Mouse (Mus musculus) layer of hippocampus, postnatal 25 days (tissue): ENCODE results near the gene Cluh. TPM values are rescaled to one million over a fixed set of nuclear protein-coding genes. Genes with fewer than 3 reads are reported as not detected.

Experiments used
- DNase-seq, 2 experiments: peaks; one replicate each; pipeline ENCODE4 v3.0.0; 2022; ENCODE audit warnings: mixed read lengths in 2 of 2, low spot score in 1 of 2; ENCODE audit errors: extremely low spot score in 1 of 2
- total RNA-seq, 2 experiments: library from RNA; stranded (reverse); gene quantifications; 2 replicates each; pipeline ENCODE4 v1.2.3; 2021

The Cluh gene
- total RNA-seq, 2 experiments from 2014 or later, result 68.2 to 77.3 TPM

DNA sequence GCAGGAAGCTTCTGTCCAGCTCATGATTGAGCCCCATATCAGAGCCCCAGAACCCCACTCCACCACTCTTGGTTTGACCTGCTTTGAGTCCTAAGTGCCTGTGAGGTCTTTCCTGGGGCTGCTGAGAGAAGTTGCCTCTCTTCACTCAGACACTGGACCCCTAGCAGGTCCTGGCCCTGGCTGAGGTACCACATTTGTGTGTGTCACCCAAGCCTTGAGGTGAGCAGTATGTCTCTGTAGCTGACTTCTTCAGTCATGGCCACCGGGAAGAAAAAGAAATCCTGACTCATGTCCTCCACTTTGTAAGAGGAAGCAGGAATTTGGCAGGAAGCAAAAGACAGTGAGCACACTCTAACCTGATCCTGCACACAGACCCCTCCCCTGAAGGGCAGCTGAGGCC is 9.7 kb upstream of the Cluh start:
- DNase-seq, result no peak

GRCm38 (mm10) chr11:74647966-74648365 is 1.3 kb upstream of the Cluh start:
- DNase-seq, result no peak

DNA sequence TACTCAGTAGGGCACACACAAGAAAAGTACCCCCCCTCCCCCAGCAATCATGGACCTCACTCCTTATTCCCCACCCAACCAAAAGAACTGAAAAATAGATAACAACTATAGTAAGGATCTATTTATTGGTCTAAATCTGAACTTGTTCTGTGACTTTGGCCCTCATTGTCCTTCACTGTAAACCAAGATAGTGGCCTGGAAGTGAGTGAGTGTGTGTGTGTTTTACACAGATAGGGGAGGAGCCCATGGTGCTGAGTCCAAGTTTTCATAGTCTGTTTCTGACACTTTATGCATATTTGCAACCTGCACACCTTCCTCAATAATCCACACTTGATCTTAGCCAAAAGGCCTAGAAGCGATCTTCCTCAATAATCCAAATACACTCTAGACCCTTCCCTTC is 619 bp upstream of the Cluh start:
- no peak for DNase-seq

GRCm38 (mm10) chr11:74649647-74650551 is 604 bp downstream of the Cluh start:
- DNase-seq, result no peak

DNA sequence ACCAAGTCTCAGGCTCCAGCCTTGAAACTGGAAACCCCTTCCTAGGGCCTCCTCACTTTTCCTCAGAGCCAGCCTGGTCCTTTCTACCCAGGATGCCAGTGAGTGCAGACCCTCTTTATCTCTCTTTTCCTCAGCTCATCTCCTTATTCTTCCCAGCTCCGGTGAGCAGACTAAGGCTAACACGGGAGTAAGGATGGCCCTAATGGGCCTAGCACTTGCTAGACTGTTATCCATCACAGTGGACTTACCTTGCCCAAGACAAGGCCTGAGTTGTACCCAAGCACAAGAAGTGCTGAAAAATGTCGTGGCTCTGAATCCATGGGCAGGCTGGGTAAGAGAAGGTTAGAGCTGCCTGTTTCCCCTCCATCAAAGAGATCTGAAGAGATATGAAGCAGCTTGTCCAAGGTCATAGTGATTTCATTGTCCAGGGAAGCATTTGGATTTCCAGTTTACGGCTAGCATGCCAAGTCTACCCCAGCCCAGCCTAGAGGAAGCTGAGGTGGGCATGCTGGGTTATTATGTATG is 1.3 kb downstream of the Cluh start:
- no peak for DNase-seq

GRCm38 (mm10) chr11:74652791-74653191 is 3.5 kb downstream of the Cluh start:
- no peak for DNase-seq

- DNase-seq, result no peak
Measured at GRCm38 (mm10) chr11:74653385-74653784, 4.1 kb downstream of the Cluh start.

DNA sequence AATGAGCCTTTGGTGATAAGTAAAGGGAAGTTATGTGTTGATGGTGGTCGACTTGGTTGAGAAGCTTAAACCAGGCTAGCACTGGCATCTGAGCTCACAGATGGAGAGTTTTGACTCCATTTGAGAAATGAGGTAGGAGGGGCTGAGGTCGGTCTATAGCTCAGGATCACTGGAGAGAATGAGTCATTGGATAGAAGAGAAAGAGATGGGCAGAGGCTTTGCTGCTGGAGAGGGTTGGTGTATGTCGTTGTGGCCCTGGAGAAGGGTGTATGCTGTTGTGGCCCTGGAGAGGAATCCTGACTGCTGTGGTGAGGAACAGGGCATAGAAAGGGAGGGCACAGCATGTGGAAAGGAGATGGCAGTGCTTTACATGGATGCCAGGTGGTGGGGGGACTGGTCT is 6.6 kb downstream of the Cluh start:
- DNase-seq, result no peak

DNA sequence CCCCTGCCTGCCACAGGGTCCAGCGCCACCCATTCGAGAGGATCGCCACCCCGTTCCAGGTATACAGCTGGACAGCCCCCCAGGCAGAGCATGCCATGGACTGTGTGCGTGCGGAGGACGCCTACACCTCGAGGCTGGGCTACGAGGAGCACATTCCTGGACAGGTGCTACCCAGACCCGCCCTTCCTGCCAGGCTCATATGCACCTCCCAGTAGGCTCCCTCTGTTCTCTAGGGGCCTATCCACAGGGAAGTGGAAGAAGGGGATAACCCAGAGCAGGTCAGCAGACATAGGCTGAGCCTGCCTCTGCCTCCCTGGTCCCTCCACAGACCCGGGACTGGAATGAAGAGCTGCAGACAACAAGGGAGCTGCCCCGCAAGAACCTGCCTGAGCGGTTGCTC is 11.0 kb downstream of the Cluh start:
- no peak for DNase-seq

DNA sequence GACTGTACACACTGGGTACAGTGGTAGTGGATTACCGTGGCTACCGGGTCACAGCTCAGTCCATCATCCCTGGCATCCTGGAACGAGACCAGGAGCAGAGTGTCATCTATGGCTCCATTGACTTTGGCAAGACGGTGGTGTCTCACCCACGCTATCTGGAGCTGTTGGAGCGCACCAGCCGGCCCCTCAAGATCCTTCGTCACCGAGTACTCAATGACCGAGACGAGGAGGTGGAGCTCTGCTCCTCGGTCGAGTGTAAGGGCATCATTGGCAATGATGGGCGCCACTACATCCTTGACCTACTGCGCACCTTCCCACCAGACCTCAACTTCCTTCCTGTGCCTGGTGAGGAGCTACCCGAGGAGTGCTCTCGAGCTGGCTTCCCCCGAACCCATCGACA is 12.3 kb downstream of the Cluh start:
- no peak for DNase-seq

- no peak for DNase-seq
Measured at GRCm38 (mm10) chr11:74662221-74662620, 12.9 kb downstream of the Cluh start.

DNA sequence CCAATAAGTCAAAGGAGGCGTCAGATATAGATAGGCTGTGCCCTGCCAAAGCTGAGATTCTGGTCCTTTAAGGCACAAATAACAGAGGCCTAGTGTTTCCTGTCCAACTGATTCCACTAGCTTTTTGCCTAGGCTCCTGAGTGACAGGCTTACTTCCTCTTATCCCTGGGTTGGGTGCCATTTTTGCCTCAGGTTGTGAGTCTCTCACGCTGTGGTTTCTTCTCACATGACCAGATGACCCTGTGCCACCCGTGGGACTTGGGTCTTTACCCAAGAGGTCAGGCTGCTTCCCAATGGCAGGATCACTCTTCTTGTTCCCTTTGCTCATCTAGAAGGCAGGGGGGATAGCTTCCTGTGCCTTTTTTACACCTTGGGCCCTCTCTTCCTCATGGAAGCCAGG is 15.0 kb downstream of the Cluh start:
- DNase-seq, result no peak

GRCm38 (mm10) chr11:74664906-74665305 is 15.6 kb downstream of the Cluh start:
- no peak for DNase-seq

- no peak for DNase-seq
Measured at GRCm38 (mm10) chr11:74665631-74666283, 16.5 kb downstream of the Cluh start.

DNA sequence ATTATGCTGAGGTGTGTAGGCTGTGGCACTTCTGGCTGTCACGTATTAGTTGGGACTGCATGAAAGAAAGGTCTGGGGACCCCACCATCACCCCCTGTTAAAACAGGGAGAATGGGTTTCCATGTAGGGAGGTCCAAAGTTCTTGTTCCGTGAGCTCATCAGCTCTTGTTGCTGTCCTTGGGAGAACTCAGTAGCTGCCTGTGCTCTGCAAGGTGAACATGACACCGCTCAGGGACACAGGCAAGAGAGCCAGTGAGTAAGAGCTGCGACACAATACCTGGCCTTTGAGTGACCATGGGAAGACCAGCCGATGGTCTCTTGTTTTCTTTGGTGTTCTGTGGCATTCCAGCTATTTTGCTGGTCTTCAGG is 17.0 kb downstream of the Cluh start:
- no peak for DNase-seq

DNA sequence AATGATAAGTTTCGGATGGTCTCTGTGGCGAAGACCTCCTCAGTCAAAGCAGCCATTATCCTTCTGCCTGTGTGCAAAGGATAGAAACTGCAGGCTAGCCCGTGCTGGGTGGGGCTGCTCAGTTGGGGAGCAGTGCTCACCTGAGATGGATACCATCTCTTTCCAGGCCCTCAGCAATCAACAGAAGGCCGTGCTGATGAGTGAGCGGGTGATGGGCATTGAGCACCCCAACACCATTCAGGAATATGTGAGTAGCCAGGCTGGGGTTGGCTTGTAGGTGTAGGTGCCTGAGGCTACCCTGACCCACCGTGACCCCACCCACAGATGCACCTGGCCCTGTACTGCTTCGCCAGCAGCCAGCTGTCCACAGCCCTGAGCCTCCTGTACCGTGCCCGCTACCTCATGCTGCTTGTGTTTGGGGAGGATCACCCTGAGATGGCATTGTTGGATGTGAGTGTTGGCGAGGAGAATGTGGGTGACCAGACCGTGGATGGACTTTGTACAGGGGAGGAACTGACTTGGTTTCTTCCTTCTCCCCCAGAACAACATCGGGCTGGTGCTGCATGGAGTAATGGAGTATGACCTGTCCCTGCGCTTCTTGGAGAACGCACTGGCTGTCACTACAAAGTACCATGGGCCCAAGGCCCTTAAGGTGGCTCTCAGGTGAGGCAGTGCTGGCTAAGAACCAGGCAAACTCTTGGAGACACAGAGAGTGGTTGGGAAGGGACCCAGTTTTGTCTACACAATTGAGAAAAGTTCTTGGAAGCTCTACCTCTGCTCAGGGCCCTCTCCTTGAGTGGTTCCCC is 17.7 kb downstream of the Cluh start:
- DNase-seq, result no peak

- no peak for DNase-seq
Measured at GRCm38 (mm10) chr11:74667582-74668010, 18.3 kb downstream of the Cluh start.

GRCm38 (mm10) chr11:74668466-74668865 is 19.2 kb downstream of the Cluh start:
- DNase-seq, result no peak

GRCm38 (mm10) chr11:74668971-74669370 is 19.7 kb downstream of the Cluh start:
- DNase-seq, result no peak

DNA sequence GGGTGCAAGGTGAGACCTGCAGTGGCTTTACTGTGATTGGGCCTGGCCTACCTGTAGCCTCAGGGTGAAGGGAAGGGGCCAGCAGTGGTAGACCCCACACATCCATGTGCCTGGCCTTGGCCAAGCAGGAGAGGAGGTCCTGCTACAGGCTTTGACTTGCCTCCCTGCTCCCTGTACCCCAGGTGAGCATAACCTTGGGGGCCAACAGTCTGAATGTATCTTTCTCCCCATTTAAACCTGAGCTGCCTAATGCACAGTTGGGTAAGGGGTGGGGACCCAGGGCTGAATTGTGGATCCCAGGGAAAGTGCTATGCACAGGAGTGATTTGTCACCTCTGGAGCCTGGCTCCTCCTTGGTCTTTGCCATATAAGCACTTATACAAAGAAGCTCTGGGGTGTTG is 20.9 kb downstream of the Cluh start:
- DNase-seq, result no peak

GRCm38 (mm10) chr11:74671013-74671412 is 21.7 kb downstream of the Cluh start:
- no peak for DNase-seq
